Mouse (Mus musculus) layer of hippocampus, adult 2 months (tissue): ENCODE data around the gene Glyat. TPM values are rescaled to one million over a fixed set of nuclear protein-coding genes. Genes with fewer than 3 reads are reported as not detected.

Source experiments
- DNase-seq, 2 experiments: peaks; one replicate each; pipeline ENCODE4 v3.0.0; 2022; ENCODE audit warnings: low spot score in 2 of 2
- H3K27ac ChIP-seq: fragments of 200-600 bp; 2 replicates; pipeline ENCODE4 v1.8.1; 2022
- H3K4me3 ChIP-seq: fragments of 200-600 bp; 2 replicates; pipeline ENCODE4 v1.8.1; 2022; ENCODE audit warnings: mild to moderate bottlenecking
- CTCF ChIP-seq: fragments of 200-600 bp; conservative IDR thresholded peaks from 2 replicates; pipeline ENCODE4 v1.8.1; 2022; ENCODE audit warnings: antibody characterized with exemption, mild to moderate bottlenecking, moderate library complexity
- long read RNA-seq, 2 experiments: library from polyadenylated mRNA; stranded (forward); transcript quantifications; one replicate each; pipeline ENCODE4 v2.0.0; 2021; ENCODE audit warnings: borderline mapping rate in 2 of 2
- total RNA-seq, 2 experiments: library from RNA; stranded (reverse); gene quantifications; 2 replicates each; pipeline ENCODE4 v1.2.3; 2021

Gene Glyat
- total RNA-seq, result under 1 TPM in 1 of 2 experiments, not detected in 1; 0.20 TPM
- long read RNA-seq, experiment 1, partial matches to known transcripts, result 0 of 1 reads
- long read RNA-seq, experiment 1, other reads (novel, unspliced or antisense), result 1 of 1 reads
- long read RNA-seq, experiment 2, result 0 reads

DNA sequence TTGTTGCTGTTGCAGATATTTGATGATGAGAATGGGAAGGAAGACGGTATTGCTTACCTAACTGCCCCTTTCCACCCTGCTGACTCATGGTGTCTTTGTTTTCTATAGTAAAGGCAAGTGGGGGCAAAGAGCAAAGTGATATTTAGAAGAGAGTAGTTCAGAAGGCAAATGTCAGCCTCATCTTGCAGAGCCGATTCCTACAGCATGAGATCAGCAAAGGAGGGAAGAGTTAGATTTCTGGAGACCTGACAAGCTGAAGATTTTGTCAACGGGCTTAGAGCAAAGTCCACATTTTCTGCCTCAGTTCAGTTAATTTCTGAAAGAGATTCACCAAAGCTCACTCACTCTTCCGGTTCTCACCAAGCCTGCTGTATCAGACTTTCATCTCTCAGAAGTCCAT, at the start of gene Glyat:
TSS of gene Glyat (plus strand) at position 133 of the 400 bp plus-strand sequence.
- Histone ChIP-seq H3K4me3 (no peak within 1 kb of the TSS), H3K27ac (no peak within 1 kb of the TSS)
- TF ChIP-seq CTCF, result no peak
- no peak for DNase-seq

DNA sequence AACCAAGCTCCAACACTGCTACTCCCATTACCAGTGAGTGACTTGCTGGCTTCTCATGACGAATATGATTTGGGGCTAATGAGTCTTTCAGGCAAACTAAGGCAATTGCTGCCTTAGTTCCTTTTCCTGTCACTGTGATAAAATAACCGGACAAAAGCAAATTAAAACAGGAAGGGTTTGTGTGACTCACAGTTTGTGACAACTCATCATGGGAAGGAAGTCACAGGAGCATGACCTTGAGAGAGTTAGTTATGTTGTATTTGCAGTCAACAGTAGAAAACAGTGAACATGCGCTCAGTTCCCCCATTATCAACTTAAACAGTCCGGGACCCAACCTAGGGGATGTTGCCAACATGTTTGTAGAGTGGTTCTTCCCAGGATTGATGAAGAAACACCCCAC, 47.8 kb upstream of the Glyat start:
- Histone ChIP-seq H3K27ac (no peak overlapping the region), H3K4me3 (no peak overlapping the region)
- DNase-seq, result no peak
- TF ChIP-seq CTCF, result no peak

DNA sequence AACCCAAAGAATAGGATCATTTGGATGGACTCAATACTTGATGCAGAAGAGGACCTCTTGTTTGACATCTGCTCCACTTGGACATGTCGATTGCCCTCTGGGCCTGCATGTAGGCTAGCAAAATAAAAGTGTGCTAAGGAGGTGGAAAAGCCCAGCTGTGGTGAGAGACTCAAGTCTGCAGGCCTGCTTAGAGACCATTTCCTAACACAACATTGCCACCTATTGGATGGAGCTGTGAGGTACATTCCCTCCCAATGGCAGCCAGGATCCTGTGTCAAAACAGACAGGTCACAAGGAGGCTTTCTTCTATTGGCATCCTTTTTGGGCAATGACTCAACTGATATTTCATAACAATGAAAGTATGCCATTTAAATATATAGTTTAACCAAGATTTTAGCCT, 41.2 kb upstream of the Glyat start:
- no peak overlapping the region for H3K4me3 ChIP-seq
- DNase-seq, result peak; percentile 73 to 79
- no peak overlapping the region for H3K27ac ChIP-seq
- peak; percentile 93 for TF ChIP-seq CTCF

DNA sequence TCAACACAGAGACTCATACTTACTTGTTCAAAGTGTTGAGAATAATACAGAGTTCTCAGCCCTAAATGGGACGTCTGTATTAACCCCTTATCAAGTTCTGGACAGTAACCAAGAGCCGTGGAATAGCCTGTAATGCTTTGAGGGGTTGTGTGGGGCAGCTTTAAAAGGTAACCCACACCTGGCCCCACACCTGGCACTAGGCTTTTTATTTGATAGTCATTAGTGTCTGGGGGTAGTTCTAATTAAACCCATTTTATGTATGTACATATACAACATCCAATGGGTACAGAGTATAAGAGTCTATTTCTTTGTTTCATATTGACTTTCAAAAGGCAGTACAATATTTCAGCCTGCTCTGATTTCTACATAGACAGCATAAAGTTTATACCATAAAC, 38.0 kb upstream of the Glyat start:
- H3K27ac ChIP-seq, result no peak overlapping the region
- no peak for DNase-seq

DNA sequence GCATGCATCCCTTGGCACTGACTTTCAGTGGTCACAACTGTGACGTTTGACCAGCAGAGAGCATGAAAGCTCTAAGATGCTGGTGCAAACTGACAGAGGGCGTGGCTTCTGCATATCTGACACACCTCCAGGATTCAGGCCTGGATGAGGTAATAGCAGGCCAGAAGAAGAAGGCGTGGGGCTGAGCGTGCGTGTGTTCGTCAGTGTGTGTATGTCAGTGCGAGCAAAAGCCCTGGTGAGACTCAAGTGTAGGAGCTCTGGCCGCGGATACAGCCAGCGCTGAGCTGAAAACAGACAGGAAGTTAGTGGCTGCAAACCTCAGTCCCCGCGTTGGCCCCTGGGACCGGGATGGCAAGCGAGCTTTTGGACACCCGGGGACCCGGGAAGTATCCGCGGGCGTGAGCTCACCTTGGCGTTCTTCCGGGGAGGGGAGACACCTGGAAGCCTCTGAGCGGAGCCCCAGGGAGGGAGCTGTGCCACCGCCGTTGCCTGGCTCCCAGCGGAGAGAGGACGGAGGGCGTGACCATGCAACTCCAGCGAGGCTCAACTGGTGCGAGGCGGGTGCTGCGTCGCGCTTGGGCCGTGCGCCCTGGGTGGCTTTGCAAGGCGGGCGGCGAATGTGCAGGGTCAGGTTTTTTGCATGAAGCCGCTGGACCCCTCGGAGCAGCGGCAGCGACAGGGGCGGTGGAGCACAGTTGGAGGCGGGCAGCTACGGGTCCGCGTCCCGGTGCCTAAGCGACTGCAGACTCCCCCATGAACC, 37.4 kb upstream of the Glyat start:
- peak overlapping the region; percentile 82 for H3K4me3 ChIP-seq
- peak overlapping the region; percentile 83 for H3K27ac ChIP-seq
- peak; percentile 54 for TF ChIP-seq CTCF
- peak; percentile 36 to 51 for DNase-seq

More for the DNA sequence above, 38.0 kb upstream of the Glyat start:
- H3K4me3 ChIP-seq, result peak overlapping the region; percentile 82; the same call in 1 of the 2 replicates
- no peak for TF ChIP-seq CTCF

DNA sequence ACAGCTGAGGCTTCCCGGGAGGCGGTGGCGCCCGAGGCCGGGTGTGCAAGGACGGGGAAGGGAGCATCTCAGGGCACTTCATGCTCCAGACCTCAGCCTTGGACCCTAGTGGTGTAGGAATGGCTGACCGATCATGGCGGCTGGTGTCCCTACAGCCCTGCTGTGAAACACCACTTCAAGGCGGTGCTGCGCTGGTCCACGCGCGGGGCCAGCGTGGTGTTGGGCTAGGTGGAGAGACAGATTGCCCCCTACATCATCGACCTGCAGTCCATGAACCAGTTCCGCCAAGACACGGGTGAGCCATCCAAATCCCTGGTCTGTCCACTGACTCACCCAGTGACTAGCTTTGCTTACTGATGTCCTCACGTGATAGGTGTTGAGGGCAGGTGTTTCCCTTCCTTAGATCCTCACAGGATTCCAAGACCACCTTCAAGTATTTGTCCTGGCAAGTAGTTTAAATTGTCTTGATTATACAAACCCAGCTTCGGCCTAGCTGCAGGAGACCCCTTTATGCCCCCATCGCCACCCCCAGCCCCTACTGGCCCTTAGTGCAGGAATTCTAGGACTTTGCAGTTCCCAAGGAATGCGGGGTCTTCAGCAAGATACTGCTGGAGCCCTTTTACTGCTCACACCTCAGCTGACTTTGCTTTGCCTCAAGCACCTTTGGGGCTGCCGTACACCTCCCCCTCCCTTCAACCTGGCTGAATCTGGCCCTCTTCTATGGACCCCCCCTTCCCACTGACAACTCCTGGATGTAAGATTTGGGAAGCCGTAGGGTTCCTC, 36.6 kb upstream of the Glyat start:
- Histone ChIP-seq H3K27ac (peak overlapping the region; percentile 83), H3K4me3 (peak overlapping the region; percentile 82)
- no peak for TF ChIP-seq CTCF
- DNase-seq, result no peak

DNA sequence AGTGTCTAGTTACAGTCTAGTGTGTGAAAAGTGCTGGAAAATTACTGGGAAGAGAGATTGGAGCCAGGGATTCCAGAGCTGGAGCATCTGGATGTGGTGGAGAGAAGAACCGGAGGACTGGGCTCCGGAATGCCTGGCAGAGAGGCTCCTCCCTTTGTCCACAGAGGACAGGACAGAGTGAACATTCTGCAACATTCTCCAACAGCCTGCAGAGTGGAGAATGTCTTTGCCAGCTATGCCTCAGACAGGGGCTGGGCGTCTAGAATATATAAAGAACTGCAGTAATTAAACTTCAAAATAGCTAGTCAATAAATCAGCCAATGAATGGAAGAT, 36.1 kb upstream of the Glyat start:
- Histone ChIP-seq H3K27ac (peak overlapping the region; percentile 83; the same call in 1 of the 2 replicates), H3K4me3 (peak overlapping the region; percentile 82)
- DNase-seq, result no peak

DNA sequence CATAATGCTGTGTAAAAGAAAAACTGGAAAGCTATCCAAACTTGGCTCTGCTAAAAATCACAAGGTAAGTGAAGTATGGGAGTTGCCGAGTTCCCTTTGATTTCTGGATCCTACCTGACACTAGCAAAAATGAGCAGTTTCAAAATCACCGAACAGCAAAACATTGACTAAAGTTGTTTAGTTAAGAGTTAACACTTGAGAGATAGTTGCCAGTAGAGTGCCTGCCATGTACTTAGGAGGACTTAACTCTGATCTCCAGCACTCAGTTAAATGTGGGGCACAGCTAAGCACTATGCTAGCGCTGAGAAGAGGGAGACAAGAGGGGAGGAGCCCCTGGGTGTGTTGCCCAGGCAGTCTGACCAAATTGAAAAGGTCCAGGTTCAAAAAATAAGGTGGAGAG, 34.4 kb upstream of the Glyat start:
- no peak for TF ChIP-seq CTCF
- DNase-seq, result no peak
- Histone ChIP-seq H3K27ac (no peak overlapping the region), H3K4me3 (no peak overlapping the region)

More for the DNA sequence above, 36.1 kb upstream of the Glyat start:
- TF ChIP-seq CTCF, result no peak

DNA sequence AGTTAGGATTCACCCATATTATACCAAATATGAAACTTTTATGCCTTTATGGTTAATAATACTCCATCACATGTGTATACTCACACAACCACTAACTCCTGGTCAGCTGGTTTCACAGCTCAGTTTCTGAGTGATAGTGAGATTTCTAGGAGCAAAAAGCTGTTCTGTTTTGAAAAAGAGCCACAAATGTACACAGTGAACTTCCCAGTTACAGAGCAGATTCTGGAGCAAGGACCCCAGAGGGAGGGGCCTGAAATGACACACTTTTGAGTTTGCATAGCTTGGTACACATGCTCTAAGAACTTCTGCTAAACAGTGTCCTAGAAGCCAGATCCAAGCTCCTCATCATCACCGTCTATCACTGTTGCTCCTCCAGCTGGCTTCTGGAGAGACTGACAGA, 33.4 kb upstream of the Glyat start, which contains the start of gene Gm4952:
TSS of gene Gm4952 (plus strand) at position 301 of the 400 bp plus-strand sequence.
- Histone ChIP-seq H3K27ac (no peak within 1 kb of the TSS), H3K4me3 (no peak within 1 kb of the TSS)
- no peak for TF ChIP-seq CTCF
- no peak for DNase-seq

DNA sequence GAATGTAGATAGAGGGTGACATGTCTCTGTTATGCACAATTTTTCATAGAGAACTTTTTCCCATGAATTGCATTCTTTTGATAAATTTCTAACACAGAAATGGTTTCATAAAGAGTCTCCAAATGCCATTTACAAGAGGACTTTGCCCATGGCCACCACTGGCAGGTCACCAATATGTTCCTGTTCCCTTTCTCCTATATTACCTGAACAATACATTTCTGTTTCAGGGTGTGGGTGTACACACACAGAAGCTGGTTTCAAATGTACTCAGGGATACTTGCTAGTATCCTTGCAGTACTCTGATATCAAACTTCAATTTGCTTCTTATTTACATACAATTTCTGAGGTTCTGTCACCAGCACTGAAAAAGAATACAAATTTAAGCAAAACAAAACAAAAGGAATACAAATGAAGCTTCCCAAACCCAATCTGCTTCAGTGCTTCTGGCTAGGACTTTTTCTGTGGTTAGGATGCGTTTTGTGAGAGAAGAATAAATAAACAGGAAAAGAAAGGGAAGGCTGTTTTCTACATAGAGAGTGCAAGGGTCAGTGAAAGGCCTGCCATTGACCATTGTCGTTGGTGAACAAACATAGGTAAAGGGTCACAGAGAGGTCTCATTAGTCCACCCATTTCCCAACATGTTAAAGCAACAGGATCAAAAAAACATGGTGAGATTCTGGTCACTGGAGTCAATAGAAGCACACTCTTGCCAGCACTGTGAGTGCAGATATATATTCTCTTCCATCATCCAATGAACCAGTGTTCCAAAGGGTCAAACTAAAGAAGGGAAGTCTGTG, 32.2 kb upstream of the Glyat start:
- TF ChIP-seq CTCF, result no peak
- H3K4me3 ChIP-seq, result no peak overlapping the region
- no peak overlapping the region for H3K27ac ChIP-seq
- DNase-seq, result no peak

DNA sequence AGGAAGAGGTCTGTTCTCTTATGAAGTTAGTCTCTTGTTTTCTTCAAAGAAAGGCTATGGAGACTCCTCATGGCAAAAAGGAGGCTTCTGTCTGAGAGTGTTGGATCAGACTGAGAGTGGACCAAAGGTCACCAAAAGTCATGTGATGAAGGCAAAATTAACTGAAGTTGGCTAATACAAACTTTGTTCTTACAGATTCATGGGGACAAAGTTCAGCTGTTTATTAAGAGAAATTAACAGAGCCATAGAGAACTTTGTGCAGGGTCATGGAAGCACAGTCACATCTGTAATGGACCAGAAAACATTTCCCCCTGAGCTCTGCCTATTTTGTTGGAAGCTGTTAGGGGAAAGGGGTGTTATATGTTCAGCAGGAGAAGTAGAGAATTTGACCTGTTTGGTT, 24.8 kb upstream of the Glyat start:
- no peak for TF ChIP-seq CTCF
- H3K27ac ChIP-seq, result no peak overlapping the region
- no peak for DNase-seq
- H3K4me3 ChIP-seq, result no peak overlapping the region

DNA sequence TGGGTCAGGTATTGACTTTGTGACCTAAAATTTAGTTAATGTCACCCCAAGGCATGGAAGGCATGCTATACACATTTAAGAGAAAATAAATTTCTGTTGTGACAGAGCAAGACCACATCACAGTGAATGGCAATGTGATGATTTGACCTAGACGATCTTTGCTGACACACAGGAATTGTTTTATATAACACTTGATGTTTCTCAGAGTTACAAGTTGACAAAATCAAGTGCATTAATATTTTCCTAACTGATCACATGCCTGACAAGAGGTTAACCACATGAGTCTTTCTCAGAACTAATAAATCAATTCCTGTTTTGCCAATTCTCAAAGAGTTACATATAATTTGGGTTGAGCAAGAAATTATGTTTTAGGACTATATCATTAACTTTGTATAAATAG, 19.5 kb upstream of the Glyat start:
- Histone ChIP-seq H3K27ac (no peak overlapping the region), H3K4me3 (no peak overlapping the region)
- no peak for TF ChIP-seq CTCF
- DNase-seq, result no peak

DNA sequence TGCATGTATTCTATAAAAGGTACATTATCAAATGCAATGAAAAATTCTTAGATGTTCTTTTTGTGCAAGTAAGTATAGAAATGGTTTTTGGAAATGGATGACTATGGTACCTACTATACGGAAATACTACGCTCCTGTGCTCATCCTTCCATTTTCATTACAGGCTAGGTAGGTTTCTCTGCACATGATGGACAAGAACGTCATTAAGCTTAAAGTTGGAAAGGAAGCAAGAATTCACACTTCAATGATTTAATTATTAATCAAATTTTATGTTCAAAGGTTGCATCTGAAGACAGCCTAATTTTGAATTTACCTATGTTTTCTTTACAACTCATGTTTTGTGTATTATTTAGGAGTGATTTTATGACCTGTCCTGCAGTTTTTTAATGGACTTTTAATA, 1.2 kb downstream of the Glyat start:
- no peak for TF ChIP-seq CTCF
- H3K4me3 ChIP-seq, result no peak overlapping the region
- no peak for DNase-seq
- H3K27ac ChIP-seq, result no peak overlapping the region
